Mouse (Mus musculus) liver, embryonic 16.5 days (tissue): Measurements from ENCODE around the gene Gnl2. TPM values are rescaled to one million over a fixed set of nuclear protein-coding genes. Genes with fewer than 3 reads are reported as not detected.

Source experiments
- ATAC-seq: fragments of 200-750 bp; cut with Nextera tagmentation; 2 replicates; pipeline ENCODE4 v1.8.0; 2017; ENCODE audit warnings: low read depth, mild to moderate bottlenecking, moderate number of reproducible peaks, moderate library complexity
- H3K27ac ChIP-seq: fragments of 300-500 bp; sonication (generic); 2 replicates; pipeline ENCODE4 v1.5.1; 2014; ENCODE audit warnings: mild to moderate bottlenecking, low read length
- H3K27me3 ChIP-seq: fragments of 300-500 bp; sonication (generic); 2 replicates; pipeline ENCODE4 v1.6.1; 2014; ENCODE audit warnings: low read depth, low read length, mixed read lengths; ENCODE audit not compliant: control insufficient read depth, insufficient read depth
- H3K36me3 ChIP-seq: fragments of 300-500 bp; sonication (generic); 2 replicates; pipeline ENCODE4 v1.6.1; 2014; ENCODE audit warnings: mild to moderate bottlenecking; ENCODE audit not compliant: control insufficient read depth, insufficient read depth
- H3K4me1 ChIP-seq: fragments of 300-500 bp; sonication (generic); 2 replicates; pipeline ENCODE4 v1.6.1; 2014; ENCODE audit warnings: low read depth, low read length, mixed read lengths; ENCODE audit not compliant: control insufficient read depth
- H3K4me2 ChIP-seq: fragments of 300-500 bp; sonication (generic); 2 replicates; pipeline ENCODE4 v1.6.1; 2014; ENCODE audit warnings: low read depth, low read length, mixed read lengths
- H3K4me3 ChIP-seq: fragments of 300-500 bp; sonication (generic); 2 replicates; pipeline ENCODE4 v1.5.1; 2014; ENCODE audit warnings: low read depth, mild to moderate bottlenecking, low read length
- H3K9ac ChIP-seq: fragments of 300-500 bp; sonication (generic); 2 replicates; pipeline ENCODE4 v1.6.1; 2014; ENCODE audit warnings: low read depth, low read length
- H3K9me3 ChIP-seq: fragments of 300-500 bp; sonication (generic); replicated peaks from 2 replicates; pipeline ENCODE4 v1.6.1; 2016; ENCODE audit warnings: low read length; ENCODE audit not compliant: control insufficient read depth
- WGBS: fragments of 180-500 bp; shearing (Covaris S2); extraction: QIAGEN DNeasy Blood & Tissue Kit; methylation state at CpG from one replicate; pipeline ENCODE4 v1.1.7; 2014; ENCODE audit not compliant: insufficient replicate concordance; 5-methylcytosine and 5-hydroxymethylcytosine counted together
- polyA plus RNA-seq: library from polyadenylated mRNA; unstranded; fragments of >200 nt; fragmentation: Nextera tagmentation; extraction: Ambion mirVana; gene quantifications from 2 replicates; pipeline ENCODE4 v1.2.1, GENCODE M21; 2015

Gnl2 gene
- polyA plus RNA-seq, 1 experiment from 2014 or later: 30.1 TPM

DNA sequence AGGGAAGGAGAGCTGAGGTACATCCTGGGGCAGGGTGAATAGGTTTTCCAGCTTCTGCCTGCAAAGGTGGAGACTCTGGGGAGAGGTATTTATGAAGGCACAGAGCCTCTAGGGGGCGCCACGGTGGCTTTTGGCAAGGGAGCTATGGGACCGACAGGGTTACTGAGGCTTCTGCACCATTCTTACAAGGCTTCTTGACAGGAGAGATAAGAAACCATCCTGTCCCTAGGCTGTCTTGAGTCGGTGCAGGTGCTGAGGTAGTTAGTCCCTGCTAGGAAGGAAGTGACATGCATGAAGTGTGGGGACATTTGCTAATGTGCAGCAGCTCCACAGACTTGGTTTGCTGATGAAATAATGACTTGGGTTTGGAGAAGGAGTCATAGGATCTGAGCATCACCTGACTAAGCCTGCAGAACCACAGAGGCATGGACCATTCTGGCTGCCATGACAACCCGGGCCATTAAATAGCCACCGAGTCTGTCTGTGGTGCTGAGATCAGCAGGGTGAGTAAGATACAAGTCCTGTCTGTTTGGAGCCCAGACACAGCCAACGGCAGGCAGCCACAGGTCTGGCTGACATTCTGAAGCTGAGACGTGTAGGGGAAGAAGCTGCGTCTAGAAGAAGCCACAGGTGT lies 32.4 kb upstream of the Gnl2 start:
- no peak overlapping the region for H3K4me2 ChIP-seq
- ATAC-seq: no peak
- no peak overlapping the region for H3K4me3 ChIP-seq
- no peaks in the 10 kb centered on the region; the same call in 1 of the 2 replicates for H3K4me1 ChIP-seq
- no peak overlapping the region for H3K27ac ChIP-seq
- no peak overlapping the region for H3K9ac ChIP-seq
- no peaks in the 10 kb centered on the region for H3K36me3 ChIP-seq
- H3K9me3 ChIP-seq: no peaks in the 10 kb centered on the region
- 15% methylated on average over 9 of the region's 9 CpGs for WGBS
- H3K27me3 ChIP-seq: peaks cover 61% of the 10 kb centered on the region

GRCm38 (mm10) chr4:124984871-124985670 lies 31.3 kb upstream of the Gnl2 start:
- H3K4me1 ChIP-seq: no peaks in the 10 kb centered on the region; the same call in 1 of the 2 replicates
- H3K9ac ChIP-seq: no peak overlapping the region
- ATAC-seq: no peak
- H3K27ac ChIP-seq: no peak overlapping the region
- H3K4me3 ChIP-seq: no peak overlapping the region
- 9% methylated on average over 18 of the region's 18 CpGs for WGBS
- H3K9me3 ChIP-seq: no peaks in the 10 kb centered on the region
- no peak overlapping the region for H3K4me2 ChIP-seq
- H3K27me3 ChIP-seq: peaks cover 71% of the 10 kb centered on the region
- no peaks in the 10 kb centered on the region for H3K36me3 ChIP-seq

DNA sequence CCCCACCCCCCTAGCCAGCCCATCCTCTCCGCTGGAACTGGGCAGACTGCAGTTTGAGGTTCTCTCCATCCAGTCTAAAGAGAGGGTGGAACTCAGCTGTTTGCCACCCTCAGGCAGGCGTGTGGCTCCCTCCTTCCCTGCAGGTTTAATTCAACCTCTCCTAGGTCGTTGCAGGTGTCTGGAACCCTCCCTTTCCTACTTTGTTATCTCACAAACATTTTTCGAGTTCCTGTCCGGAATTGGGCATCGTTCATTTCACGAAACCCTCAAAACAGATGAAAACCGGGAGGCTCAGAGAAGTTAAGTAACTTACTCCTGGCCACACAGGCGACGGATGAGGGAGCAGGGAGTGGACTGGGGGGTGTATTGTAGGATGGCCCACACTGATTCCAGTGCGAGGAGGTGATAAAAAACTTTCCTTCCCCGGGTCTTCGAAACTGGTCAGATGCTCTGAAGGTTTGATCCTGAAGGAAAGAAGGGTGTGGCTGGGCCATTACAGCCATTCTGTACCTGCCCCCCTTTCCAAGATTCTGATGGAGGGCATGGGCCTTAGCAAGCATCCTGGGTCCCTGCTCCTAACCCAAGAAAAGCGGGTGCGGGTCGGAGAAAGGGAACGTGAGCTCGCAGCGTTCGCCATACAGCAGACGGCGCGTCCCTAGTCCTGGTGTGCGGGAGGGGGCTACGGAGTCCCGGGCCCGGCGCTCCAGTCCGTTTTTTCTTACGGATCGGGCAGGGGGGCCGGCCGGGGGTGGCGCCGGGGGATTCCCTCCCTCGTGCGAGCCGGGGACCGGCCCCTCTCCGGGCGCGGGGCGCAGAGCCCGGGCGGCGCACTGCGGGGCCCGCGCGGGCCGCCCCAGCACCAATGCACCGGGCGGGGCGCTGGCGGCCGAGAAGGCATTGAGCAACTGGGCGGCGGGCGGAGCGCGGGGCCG lies 30.4 kb upstream of the Gnl2 start, which contains the start of gene Rspo1:
Gene Rspo1 (plus strand): TSS at position 760 of the 932 bp plus-strand sequence.
- Histone ChIP-seq H3K4me2 (peak within 1 kb of the TSS; percentile 32), H3K9ac (no peak within 1 kb of the TSS), H3K36me3 (no peaks in the 10 kb centered on the region), H3K27me3 (peaks cover 78% of the 10 kb centered on the region), H3K9me3 (no peaks in the 10 kb centered on the region), H3K4me1 (no peaks in the 10 kb centered on the region; the same call in 1 of the 2 replicates), H3K27ac (no peak within 1 kb of the TSS), H3K4me3 (peak within 1 kb of the TSS; percentile 30)
- 2% methylated on average over 43 of the region's 62 CpGs for WGBS
- ATAC-seq: no peak

GRCm38 (mm10) chr4:124986739-124987710 lies 29.4 kb upstream of the Gnl2 start:
- no peak overlapping the region for H3K9ac ChIP-seq
- ATAC-seq: 0 out of 2 replicates have a peak, but pooled peaks have one; percentile 16
- no peaks in the 10 kb centered on the region; the same call in 1 of the 2 replicates for H3K4me1 ChIP-seq
- peak overlapping the region; percentile 32 for H3K4me2 ChIP-seq
- H3K9me3 ChIP-seq: no peaks in the 10 kb centered on the region
- 6% methylated on average over 49 of the region's 51 CpGs for WGBS
- peaks cover 85% of the 10 kb centered on the region for H3K27me3 ChIP-seq
- H3K4me3 ChIP-seq: peak overlapping the region; percentile 30
- H3K27ac ChIP-seq: no peak overlapping the region
- H3K36me3 ChIP-seq: no peaks in the 10 kb centered on the region

DNA sequence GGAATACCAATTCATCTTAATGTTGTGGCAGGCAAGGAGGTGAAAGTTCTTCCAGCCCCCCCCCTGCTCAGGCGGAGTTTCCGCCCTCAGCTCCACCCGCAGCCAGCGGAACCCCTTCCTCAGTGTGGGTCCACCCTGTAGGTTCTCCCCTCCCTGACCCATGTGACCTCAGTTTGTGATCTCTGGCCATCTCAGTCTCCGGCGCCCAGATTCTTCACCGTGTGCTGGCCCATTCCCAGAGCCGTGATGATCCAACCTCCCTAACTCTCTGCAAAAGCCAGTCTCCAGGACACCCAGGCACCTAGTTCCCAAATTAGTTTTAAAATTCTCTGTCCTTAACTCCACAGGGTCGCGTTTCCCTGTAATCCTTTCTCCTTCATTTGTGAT lies 28.7 kb upstream of the Gnl2 start:
- H3K9ac ChIP-seq: no peak overlapping the region
- H3K4me2 ChIP-seq: no peak overlapping the region
- no peak overlapping the region for H3K4me3 ChIP-seq
- no peaks in the 10 kb centered on the region for H3K9me3 ChIP-seq
- 13% methylated on average over 10 of the region's 10 CpGs for WGBS
- no peak for ATAC-seq
- no peak overlapping the region for H3K27ac ChIP-seq
- no peaks in the 10 kb centered on the region for H3K36me3 ChIP-seq
- H3K27me3 ChIP-seq: peaks cover 85% of the 10 kb centered on the region
- H3K4me1 ChIP-seq: no peaks in the 10 kb centered on the region; the same call in 1 of the 2 replicates

DNA sequence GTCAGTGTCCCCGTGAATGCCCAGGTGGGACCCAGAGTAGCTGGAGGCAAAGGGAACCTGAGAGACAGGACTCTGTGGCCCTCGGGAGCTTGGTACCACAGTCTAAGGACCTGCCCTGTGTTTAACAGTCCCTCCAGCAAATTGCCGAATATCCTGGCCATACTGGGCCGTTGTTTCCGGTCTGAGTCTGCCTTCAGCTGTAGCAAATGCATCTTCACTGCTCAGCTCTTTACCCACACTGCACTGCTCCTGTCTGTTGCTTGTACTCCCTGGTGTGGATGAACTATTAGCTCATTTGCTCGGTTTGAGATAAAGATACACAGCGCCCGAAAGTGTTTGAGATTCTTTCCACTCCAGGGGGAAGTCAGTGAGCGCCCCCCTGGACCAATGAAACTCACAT lies 28.0 kb upstream of the Gnl2 start:
- H3K36me3 ChIP-seq: no peaks in the 10 kb centered on the region
- H3K9ac ChIP-seq: no peak overlapping the region
- H3K9me3 ChIP-seq: no peaks in the 10 kb centered on the region
- no peak overlapping the region for H3K4me3 ChIP-seq
- peaks cover 80% of the 10 kb centered on the region for H3K27me3 ChIP-seq
- H3K4me1 ChIP-seq: no peaks in the 10 kb centered on the region; the same call in 1 of the 2 replicates
- H3K4me2 ChIP-seq: no peak overlapping the region
- H3K27ac ChIP-seq: no peak overlapping the region
- WGBS: 14% methylated on average over 9 of the region's 9 CpGs
- no peak for ATAC-seq

- no peak overlapping the region for H3K4me3 ChIP-seq
- no peak for ATAC-seq
Observed at GRCm38 (mm10) chr4:124989787-124990253, 26.6 kb upstream of the Gnl2 start.

GRCm38 (mm10) chr4:124990325-124990724 lies 26.1 kb upstream of the Gnl2 start:
- Histone ChIP-seq H3K27me3 (peaks cover 61% of the 10 kb centered on the region), H3K4me3 (no peak overlapping the region), H3K36me3 (no peaks in the 10 kb centered on the region), H3K27ac (no peak overlapping the region), H3K9ac (no peak overlapping the region), H3K4me2 (no peak overlapping the region), H3K4me1 (no peaks in the 10 kb centered on the region; the same call in 1 of the 2 replicates), H3K9me3 (no peaks in the 10 kb centered on the region)
- 4% methylated on average over 7 of the region's 7 CpGs for WGBS
- ATAC-seq: no peak

More at GRCm38 (mm10) chr4:124989787-124990253, 26.6 kb upstream of the Gnl2 start:
- Histone ChIP-seq H3K27me3 (peaks cover 66% of the 10 kb centered on the region), H3K9me3 (no peaks in the 10 kb centered on the region), H3K36me3 (no peaks in the 10 kb centered on the region), H3K4me2 (no peak overlapping the region), H3K27ac (no peak overlapping the region), H3K9ac (no peak overlapping the region), H3K4me1 (no peaks in the 10 kb centered on the region; the same call in 1 of the 2 replicates)
- WGBS: 11% methylated on average over 20 of the region's 20 CpGs
